Mouse (Mus musculus): ENCODE data around the gene Mfap5.
A peak's percentile ranks its signal among the peaks of the same experiment; 100 is the strongest.
"Not testable (repeated sequence)": the region's sequence is repeated elsewhere in the genome, so short reads cannot be mapped to it uniquely, and the experiment has no call there.

The Mfap5 gene

DNA sequence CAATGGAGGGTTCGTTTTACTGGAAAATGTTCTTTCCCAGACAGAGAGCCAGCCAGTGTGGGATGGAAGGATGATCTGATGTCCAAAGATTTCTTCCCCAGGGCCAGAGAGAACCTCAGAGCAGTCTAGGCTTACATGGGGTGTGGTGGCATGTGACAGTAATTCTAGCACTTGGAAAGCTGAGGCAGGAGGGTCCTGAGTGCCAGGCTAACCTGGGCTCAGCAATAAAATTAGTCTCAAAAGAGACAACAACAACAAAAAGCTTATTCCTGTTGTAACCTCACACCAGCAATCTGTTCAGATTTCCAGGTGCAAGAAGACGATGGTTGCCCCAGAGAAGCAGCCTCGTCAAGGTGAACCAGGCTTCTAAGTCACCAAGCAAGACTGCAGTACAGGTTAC is at the start of gene Mfap5:
Gene Mfap5, plus strand, starts transcription at position 301 of the 400 bp plus-strand sequence.
- DNase-seq, result no peak

DNA sequence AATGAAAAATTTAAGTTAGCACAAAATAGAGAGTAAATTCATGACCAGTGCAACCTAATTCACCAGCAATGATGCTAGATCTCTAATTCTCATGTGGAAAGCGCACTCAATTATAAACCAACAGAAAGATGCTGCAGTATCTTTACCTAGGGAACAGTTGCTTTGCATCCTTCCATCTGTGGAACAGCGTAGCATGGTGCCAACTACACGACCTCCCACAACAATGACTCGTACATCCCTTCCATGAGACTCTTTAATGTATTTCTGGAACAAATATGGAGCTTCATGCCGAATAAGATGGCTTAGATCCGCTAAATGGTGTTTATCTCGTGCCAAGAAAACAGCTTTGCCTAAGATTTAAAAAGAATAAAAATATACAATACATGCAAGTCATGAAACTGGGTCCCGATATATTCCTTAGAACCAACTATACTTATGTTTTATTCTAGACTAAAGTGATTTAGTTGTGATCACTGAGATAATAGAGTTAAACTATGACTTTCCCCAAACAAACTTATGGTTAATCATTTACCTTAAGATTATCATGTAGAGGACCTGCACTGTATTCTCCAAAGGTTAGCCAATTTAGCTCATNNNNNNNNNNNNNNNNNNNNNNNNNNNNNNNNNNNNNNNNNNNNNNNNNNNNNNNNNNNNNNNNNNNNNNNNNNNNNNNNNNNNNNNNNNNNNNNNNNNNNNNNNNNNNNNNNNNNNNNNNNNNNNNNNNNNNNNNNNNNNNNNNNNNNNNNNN is 46.5 kb upstream of the Mfap5 start:
- no peak for DNase-seq

DNA sequence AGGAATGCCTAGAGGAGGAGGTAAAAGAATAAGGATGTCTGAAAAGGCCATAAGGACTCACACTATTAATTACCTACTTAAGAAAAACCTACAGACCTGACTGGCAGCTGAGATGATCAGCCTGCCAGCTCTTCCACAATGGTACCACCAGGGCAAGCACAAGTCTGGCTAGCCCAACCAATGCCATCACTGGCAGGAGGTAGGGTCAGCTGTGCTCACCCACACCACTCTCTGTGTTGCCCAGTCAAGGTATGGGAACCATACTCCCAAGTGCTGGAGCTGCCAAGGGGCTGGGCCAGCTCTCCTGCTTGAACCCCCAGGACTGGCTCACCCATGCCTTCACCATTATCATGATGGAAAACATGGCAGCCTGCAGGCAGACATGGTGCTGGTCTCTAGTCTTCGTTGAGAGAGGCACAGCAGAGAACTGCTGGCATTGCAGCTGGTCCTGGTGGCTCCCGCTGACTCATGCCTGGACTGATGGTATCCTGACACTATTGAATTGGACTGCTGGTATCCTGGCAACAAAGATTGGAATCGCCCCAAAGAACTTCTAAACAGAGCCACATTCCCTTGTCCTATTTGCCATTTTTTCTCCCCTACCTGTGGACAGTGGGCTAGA is 39.4 kb upstream of the Mfap5 start:
- DNase-seq, result no peak

DNA sequence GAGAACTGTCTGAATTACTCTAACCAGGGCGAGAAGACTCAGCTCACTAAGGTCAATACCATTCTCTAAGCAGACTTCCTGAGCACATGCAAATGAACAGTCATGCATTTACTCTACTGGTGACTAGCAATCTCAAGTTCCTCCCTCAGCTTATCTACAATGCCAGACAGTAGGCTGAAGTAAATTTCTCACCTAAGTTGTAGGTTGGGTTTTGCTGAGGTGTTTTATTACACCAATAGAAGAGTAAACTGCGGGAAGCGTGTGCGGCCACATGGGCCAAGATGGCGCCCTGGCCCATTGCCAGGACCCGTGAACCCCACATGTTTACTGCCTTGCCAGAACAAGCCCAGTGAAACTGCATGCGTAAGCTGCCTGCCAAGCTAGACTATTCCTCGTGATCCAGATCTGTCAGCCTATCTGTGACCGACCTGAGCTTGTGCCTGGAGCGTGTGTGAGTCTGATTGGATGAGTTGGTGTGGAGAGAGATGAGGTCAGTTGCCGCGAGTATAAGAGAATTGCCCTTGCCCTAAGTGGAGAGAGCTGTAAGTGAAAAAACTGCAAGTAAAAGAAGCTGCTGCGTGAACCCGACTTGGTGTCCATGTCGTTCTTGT is 36.5 kb upstream of the Mfap5 start:
- DNase-seq, result no peak

DNA sequence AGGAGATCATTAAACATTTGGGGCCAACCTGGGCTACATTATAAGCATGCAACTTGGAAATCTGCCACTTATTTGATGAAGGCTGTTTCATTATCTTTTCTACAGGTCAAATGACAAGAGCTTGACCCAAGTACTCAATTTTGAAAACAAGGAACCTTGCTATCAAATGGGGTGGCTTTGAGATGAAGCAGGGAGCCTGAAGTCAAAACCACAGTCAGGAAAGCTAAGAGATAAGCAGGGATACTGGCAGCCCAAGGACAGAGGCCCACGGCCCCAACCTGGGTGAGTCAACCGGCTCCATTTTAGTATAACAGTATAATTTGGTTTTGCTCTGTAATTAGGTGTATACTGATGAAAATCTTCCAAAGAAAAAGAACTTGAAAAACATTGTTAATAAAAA is 35.4 kb upstream of the Mfap5 start:
- no peak for DNase-seq

DNA sequence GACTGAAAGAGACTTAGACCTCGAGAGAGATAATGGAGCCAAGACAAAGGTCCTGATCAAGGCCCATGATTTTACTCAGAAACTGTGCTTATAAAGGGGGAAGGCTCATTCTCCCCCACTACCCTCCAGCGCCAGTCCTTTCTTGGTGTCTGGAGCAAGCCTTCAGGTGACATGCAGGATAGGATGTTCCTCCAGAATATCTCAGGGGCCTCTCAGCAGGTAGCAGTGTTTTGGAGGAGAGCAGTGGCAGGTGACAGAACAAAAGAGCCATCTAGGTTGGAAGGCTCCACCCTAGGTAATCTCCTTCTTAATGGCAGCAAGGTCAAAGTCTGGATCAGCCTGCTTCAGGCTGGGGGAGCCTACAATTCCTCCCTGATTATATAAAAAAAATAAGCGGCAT is 34.2 kb upstream of the Mfap5 start:
- DNase-seq, result not testable (repeated sequence)

DNA sequence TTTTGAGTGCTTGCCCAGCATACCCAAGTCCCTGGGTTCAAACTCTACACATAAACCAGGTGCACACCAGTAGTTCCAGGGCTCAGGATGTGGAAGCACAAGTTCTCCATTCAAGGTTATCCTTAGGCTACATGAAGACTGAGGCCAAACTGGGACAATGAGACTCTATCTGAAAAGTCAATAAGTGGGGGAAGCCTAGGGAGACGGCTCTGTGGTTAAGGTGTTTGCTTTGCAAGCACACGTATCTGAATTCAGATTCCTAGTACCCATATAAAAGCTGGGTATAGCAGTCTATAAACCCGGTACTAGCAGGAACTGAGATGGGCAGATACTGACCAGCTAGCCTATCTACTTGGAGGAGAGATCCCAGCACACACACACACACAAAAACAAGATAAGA is 27.6 kb upstream of the Mfap5 start:
- no peak for DNase-seq

DNA sequence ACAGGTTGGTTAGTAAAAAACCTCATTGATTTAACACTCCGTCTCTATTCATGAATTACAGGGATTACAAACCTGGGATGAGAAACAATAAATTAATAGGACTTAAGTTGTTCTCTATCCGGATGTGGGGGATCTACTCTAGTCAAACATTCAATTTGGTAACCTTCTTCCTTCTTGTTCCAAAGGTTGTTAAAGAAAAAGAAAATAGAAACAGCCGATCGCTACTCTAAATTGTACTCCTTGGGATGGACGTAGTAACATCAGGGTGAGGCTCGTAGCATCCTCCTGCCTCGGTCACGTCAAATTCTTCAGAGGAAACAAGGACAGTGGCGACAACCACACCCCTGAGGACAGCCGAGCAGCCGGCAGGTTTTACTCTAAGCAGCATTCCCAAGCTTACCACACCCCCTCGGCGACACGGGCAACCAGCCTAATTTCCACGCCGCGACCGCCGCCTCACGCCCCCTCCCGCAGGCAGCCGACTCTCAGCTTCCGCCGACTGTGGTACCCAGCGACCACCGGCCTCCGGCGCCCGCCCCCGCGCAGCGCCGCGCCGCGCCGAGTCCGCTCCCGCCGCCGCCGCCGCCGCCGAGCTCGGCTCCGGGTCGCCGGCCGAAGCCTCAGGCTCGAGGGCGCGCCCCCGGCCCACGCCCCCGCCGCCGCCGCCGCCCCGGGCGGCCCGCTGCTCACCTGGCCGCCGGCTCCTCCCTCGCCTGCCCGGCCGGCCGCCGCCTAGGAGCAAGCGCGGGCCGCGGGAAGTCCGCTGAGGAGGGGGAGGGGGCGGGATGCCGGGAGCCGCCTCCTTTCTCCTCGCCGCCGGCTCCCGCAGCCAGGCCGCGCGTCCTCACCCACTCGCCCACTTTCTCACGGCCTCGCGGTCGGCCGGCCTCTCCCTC is 20.0 kb upstream of the Mfap5 start:
- DNase-seq, result no peak

DNA sequence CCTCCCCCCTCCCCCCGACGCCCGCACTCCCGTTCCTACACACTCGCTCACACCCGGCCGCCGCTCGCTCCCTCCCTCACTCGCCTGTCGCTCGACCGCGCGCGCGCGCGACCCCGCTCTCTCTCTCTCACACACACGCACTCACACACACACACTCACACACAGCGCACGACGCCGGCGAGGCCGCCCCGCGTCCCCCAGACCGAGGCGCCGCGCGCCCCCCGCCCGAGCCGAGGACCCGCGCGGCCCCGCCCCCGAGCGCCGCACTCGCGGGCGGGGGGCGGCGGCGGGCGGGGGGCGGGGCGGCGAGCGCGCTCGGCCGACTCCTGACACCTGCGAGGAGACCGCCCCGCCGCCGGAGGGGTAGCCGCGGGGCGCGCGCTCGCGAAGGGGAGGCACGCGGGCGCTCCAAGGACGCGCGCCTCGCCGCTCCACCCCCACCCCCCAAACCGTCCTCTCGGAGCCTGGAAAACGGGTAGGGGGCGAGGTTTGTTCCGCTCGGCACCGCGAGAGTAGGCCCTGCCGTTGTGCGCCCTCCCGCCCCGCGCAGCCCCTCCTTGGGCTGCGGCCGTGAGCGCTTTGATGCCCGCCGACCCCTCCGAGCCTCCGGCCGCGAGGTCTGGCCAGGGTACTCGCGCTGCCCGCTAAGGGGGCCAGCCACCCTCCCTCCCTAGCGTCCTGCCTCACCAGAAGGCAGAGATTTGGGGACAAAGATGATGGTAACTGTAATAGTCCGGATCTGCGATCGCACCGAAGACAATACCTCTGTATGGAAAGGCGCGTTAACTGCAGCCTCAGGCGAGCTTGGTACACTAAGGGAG is 19.1 kb upstream of the Mfap5 start:
- DNase-seq, result no peak

DNA sequence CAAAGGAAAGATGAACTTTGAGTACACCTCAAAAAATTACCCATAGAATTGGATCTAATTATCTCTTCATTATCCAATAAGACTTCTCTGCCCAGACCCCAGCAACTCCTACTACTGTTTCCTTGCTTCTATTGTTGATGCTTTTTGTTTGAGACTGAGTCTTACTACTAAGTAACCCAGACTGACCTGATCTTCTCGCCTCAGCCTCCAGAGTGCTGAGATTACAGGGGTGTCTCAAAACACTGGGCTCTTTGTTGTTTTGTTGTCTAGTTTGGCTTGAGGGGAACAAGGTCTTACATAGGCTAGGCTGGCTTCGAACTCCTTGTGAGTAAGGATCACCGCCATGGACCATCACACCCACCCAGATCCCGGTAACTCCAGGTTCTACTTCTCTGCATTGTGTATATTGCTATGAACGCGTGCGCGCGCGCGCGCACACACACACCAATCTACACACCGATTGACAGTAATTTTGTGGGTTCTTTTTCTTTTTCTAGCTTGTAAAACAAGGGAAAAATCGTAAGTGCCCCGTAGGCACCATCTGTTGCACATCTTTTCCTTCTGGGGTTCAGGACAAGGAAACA is 14.6 kb upstream of the Mfap5 start:
- no peak for DNase-seq

DNA sequence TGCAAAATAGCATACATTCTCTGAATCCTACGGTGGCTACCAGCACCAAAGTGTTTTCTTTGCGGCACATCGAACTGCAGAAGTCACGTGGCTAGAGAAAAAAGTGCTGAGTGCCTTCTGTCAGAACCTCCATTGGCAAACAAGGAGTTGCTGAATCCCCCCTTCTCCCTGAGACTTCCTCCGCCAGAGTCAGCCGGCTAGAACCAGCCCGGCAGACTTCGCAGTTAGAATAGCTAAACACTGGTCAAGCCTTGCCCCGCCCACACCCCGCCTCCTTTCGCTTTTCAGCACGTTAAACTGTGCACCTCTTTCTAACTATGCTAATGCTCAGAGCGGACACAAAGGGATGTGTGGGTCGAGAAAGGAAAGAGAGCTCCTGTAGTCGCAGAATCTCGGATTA is 14.1 kb upstream of the Mfap5 start:
- peak; percentile 31 to 59 for DNase-seq

DNA sequence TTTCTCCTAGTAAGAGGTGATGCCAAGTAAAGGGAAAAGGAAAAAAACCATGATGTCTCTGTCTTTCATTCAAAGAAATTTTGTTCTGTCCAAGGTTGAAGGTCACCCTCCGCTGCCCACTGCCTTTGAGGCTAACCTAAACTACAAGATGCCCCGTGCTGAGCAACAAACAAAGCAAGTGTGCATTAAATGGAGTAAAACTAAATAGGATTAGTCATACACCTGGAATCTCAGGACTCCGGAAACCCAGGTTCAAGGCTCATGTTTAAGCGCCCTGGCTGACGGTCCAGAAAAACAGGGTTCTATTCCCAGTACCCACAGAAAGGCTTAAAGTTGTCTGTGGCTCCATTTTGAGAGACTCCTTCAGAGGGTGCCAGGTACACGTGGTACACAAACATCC is 13.2 kb upstream of the Mfap5 start:
- no peak for DNase-seq

DNA sequence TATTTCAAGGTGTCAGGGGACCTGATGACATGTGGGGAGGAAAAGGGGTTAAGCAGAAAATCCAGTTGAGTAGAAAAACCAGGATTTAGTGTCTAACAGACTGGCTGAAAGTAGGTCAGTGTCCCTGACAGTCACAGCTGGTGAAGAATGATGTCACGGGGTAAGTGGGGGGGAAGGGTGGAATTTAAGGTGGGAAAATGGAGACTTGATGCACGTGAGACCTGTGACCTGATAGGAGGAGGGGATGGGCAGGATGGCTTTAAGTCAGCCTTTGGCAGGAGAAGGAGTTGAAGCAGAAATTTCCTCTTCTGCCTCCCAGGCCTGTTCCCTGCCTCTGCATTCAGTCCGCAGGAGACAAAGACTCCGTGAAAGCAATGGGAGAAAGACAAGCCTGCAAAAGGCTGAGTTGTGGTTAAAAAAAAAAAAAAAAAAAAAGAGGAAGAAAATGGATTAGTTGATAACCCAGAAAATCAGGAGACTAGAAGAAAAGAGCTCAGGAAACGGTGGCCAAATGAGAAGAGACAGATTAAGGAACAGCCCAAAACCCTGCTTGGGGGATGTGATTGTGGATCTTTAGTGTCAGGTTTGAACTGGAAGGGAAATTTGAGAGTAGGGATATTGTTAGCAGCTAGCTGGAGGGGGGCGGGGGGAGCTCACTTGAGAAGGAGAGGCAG is 11.7 kb upstream of the Mfap5 start:
- DNase-seq, result no peak

DNA sequence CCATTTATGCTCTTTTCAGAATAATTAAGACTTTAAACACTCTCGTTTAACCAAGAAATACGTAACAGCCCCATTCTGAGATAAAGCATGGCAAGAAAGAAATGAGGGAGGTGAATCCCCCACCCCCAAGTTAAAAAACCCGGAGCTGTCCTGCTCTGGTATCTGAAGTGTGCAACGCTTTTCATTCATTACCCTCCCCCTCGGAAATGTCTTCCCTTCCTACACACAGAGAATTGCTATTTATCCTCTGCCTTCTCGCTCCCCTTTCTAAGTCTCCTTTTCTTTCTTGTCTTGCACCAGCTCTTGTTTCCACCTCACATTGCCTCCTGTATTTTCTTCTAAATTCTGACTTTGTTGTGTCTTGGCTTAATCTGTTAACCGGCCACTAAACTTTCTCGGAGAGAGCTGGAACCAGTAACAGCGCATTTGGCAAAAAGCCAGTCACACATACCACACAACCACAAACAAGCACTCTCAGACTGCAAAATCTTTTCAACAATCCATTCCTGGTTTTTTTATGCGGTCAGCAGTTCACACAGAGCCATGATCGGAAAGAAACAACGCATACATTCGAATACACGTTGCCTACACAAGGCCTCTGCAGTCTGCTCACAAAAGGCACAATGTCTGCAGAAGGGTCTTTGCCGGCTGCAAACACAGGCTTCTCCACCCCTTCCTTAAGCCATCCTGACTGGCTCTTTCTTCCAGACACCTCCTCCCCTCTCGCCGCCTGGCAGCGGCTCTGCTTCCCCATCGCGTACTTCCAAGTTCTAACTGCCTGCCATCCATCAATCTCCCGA is 10.4 kb upstream of the Mfap5 start:
- DNase-seq, result no peak

DNA sequence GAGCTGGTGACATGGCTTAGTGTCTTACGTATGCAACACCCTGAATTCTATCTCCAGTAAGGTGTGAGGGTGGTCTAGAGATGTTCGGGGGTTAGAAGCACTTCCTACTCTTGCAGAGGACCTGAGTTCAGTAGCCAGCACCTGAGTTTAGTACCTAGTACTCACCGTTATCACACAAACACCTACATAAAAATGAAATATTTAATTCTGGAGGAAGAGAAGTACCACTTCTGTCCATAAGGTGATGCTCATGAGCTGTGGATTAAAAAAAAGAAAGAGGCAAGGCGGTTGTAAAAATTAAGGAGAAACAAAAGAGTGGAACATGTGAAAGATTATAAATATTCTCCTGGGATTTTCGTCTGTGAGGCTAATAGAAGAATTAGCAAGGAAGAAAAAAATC is 9.1 kb upstream of the Mfap5 start:
- DNase-seq, result no peak

DNA sequence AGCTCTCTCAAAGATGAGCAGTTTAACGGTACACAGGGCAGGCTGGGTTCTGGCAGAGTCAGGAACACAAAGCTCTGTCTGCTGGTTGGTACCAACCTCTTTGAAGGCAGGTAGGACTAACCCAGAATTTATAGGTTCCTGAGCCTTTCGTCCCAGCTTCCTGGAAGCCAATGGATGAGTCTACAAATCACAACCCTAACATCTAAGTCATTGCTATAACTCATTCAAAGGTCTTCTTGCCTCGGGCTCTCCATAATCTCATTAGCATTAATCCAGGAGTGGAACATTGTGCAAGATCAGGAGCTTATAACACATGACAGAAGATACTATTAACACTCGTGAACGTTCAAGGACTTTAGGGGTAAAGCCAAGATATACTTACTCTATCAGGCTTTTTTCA is 7.0 kb upstream of the Mfap5 start, which contains the start of gene Rimklb:
Gene Rimklb, minus strand, starts transcription at position 101 of the 400 bp plus-strand sequence.
- DNase-seq, result no peak

DNA sequence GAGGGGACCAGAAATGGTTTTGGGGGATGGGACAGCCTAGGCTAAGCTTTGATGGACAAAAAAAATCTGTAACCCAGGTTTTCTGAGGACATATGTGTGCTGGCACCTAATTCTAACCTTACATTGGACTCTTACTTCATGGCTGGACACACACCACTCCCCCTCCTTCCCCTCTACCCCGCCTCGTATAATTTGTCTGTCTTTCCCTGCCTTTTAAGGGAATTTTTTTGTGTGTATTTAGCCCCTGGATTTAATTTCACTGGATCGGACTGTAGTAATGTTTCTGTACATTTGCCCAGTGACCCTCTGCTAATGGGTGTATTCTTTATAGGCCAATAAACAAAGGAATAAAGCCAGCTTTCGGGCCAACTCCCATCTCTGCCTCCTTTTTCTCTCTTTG is 604 bp upstream of the Mfap5 start:
- no peak for DNase-seq

DNA sequence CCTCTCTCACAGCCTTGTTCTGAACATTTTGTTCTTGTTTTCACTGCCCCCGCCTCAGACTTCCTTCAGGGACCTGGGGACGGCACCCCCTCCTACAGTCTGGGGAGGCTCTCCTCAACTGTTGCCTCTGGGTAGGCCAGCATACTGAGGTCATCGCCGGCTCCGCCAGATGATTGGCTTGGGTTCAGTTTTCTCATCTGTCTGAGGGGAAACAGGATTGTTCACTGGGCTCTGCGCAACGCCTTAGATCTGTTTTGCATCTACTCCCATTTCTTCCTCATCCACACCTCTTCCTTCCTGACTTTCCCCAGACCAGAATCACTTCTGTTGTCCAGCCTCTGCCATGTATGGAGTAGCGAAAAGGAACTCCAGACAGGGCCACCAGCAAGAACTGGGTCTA is 2.8 kb downstream of the Mfap5 start:
- DNase-seq, result no peak

DNA sequence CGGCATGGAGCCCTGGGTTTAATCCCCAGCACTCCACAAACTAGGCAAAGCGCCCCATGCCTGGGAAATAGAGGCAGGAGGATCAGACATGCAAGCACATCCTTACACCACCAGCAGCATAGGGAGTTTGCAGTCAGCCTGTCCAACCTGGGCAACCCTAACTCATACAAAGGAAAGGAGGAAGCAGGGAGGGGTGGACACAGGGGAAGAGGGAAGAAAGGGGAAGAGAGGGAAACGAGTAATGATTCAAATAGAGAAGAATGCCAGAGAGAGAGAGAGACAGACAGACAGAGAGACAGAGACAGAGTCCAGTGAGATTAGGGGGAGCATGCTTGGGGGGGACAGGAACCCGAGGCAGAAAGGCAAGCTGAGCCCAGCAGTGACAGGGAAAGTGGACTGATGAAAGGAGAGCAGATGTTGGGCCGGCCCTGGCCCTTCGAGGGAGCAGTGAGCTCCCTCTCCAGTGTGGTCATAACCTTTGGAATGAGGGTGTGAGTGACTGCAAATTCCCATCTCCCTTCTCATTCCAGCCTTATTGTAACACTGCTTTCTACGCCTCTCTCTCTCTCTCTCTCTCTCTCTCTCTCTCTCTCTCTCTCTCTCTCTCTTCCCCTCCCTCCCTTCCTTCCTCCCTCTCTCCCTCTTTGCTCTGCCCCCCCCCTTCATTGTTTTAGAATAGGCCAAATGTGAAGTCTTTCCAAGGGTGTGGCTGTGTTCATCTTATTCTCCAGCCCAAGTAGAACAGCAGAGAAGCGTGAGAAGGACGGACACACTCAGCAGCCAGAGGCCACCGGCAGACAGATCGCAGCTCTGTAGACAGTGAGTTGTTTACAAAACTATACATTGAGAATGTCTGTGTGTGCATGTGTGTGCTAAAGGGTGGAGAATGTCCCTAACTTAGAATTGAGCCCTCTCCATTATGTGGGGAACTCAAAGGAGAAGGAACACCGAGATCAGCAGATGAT is 7.6 kb downstream of the Mfap5 start:
- DNase-seq, result no peak

Data from spleen, adult 18-20 months (tissue).